Mouse (Mus musculus) lung, postnatal 0 days (tissue): Measurements from ENCODE around the gene Hhex.

Experiments
- CTCF ChIP-seq: IDR thresholded peaks from 2 replicates; pipeline ENCODE4 v1.5.1; 2016; ENCODE audit warnings: antibody characterized with exemption, mild to moderate bottlenecking
- EP300 ChIP-seq: IDR thresholded peaks from 2 replicates; pipeline ENCODE4 v1.6.1; 2016; ENCODE audit warnings: antibody characterized with exemption, mild to moderate bottlenecking, control low read depth

DNA sequence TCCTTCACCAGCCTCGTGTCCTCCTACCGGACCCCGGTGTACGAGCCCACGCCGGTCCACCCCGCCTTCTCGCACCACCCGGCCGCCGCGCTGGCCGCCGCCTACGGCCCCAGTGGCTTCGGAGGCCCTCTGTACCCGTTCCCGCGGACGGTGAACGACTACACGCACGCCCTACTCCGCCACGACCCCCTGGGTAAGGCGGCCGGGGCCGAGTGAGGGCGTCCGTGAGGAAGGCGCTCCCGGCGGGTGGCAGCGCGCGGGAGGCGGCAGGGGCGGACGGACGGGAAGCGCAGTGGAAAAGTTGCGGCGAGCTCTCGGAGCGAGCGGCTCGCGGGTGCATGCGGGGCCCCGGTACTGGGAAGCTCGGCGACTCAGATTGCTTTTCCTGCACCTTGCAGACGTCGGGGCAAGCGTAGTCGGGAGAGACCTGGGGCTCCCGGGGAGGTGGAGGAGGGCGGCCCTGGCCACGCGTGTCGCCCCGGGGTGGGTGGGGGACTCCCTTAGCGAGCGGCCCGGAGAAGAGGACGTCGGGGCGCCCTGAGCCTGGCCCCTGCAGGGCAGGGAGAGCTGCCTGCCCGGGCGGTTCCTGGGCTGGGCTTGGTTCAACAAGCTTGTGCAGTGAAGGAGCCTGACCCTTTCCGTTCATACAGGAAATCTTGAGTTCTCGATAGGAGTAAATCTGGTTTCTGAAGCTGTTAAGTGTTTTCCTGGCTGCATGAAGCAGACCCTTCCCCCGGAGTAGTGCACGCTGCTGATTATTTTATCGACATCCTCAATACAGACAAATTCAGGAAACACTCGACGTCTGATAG, 637 bp downstream of the Hhex start:
- TF ChIP-seq CTCF: no peak
- peak; percentile 95; the same call in 1 of the 2 replicates for TF ChIP-seq EP300
